Mouse (Mus musculus): Measurements from ENCODE around the gene Rbm6.
A peak's percentile ranks its signal among the peaks of the same experiment; 100 is the strongest.

DNA sequence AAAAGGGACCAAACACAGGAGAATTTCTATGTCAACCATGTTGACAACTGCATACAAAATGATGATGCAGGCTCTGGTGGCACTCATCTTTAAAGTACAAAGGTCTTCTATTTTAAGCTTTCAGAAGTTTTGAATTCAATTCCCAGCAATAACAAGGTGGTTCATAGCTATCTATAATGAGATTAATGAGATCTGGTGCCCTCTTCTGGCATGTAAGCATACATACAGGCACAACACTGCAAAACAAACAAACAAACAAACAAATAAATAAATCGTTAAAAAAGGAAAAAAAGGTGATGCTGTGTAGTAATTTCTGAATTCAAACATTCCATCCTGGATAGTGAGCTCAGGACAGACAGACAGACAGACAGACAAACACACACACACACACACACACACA is 60.9 kb downstream of the Rbm6 start:
- TF ChIP-seq GATA1 (IDR thresholded peaks at IDR 0.05; ENCODE audit: low read depth, low read length) (no peak), CTCF (IDR thresholded peaks at IDR 0.05 in 2 of 3, conservative IDR thresholded peaks at IDR 0.05 in 1 of 3; ENCODE audit: control insufficient read depth in 1 of 3, insufficient read depth in 1 of 3, low read depth in 2 of 3, low read length in 3 of 3, poor library complexity in 1 of 3, severe bottlenecking in 1 of 3) (peak in 1 of 3 experiments; percentile 16; a peak in 1 of 6 replicates)

Measured in MEL (cell line).